Mouse (Mus musculus) retina, adult 2 months (tissue): ENCODE data around the gene Cdk2ap2.

Source experiments
- DNase-seq: peaks from one replicate; pipeline ENCODE4 v3.0.0-alpha.2; 2012; ENCODE audit warnings: low read depth, low spot score

The Cdk2ap2 gene

DNA sequence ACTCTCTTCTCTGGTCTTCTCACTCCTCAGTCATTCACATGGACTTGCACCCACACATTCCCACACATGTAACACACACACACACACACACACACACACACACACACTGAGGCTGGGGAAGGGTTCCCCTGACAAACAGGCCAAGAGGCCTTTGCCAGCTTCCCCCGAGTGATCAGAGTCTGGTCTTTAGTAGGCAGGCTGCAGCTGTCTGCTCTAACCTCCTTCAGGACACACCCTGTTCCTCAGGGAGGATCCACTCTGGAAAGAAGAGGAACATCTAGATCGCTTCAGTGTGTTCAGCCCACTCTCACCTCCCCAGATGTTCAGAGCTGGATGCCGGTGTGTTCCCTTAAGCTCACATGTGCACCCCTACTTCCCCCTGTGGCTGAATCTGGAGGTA, 2.6 kb upstream of the Cdk2ap2 start:
- no peak for DNase-seq

DNA sequence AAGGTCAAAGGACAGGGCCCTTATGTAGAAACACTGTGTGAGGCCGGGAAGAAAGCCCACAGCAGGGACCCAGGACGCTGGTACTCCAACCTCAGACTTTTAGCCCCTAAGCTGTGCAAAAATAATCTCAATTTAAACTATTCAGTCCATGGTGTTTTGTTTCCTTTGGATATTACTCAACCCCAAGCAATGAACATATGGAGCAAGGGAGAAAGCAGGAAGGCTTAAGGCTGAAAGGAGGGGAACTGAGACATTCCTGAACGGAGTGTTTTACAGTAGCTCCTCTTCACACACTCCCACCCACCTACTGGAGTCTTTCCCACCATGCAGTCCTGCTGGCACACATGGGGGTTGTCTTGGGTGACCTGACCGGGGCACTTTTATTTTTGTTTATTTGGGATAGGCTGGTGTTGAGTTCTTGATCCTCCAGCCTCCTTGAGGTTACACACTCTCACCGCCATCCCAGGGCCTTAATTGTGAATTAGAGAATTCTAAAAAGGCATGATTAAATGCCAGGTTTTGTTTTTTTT, 2.1 kb upstream of the Cdk2ap2 start:
- DNase-seq, result no peak

DNA sequence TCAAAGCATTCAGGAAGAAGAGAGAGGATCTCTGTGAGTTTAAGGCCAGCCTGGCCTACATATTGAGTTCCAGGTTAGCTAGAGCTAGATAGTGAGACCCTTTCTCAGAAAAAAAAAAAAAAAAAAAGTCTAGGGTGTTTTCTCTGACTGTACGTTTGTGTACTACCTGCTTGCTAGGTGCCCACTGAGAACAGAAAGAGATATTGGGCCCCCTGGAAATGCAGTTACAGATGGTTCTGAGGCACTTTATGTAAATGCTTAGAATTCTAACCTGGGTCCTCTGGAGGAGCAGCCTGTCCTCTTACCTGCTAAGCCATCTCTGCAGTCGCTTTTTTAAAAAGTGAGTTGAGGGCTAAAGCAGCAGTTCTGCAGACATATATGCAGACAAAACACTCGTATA, 1.2 kb upstream of the Cdk2ap2 start:
- no peak for DNase-seq

DNA sequence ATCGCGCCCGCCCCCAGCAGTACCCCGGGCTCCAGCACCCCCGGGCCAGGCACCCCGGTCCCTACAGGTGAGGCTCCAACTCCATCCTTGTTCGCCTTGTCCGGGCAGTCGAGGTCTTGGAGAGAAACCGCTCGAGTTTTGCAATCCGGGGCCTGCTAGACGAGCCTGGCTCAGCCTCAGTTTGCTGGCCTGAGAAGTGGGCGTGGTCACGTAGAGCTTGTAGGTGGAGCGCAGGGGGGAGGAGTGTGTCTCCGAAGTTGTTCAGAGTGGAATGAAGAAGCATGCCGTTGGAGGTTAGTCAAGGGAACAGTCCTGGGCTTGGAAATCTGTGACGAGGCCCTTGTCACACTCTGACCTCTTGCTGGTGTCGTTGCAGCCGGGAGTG, 451 bp downstream of the Cdk2ap2 start:
- DNase-seq, result no peak

DNA sequence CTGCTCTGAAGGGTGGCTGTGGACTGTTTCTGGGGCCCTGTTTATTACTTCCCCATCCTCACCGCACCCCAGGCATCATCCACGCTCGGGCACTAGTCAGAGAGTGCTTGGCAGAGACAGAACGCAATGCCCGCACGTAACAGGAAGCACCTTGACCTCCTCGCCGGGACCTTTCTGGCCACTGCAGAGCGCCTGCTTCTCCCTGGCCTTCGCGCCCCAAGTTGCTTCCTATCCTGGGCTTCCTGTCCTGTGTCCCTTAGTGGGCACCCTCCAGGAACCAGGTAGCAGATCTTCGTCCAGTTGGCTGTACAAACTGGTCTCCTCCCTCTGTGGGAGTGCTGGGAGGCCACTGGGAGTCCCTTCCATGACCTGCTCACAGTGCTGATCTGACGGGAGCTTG, 1.4 kb downstream of the Cdk2ap2 start:
- DNase-seq, result no peak

DNA sequence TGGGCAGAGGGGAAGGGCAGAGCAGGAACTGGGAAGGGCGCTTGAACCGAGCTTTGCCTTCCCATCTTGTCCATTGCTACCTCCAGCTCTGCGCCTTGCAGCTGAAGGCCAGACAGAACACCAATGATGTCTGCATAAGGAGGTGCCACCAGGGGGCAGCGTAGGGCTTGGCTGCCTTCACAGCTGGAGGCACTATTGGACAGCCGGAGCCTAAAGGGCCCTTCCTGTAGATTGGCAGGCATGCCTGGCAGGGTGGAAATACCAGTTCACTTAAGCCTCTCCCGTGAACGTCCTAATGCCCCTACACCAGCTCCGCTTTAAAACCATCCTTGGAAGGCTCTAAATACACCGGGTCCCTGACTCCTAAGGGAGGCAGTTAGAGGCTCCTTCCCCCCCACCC, 2.1 kb downstream of the Cdk2ap2 start:
- DNase-seq, result peak; percentile 85

DNA sequence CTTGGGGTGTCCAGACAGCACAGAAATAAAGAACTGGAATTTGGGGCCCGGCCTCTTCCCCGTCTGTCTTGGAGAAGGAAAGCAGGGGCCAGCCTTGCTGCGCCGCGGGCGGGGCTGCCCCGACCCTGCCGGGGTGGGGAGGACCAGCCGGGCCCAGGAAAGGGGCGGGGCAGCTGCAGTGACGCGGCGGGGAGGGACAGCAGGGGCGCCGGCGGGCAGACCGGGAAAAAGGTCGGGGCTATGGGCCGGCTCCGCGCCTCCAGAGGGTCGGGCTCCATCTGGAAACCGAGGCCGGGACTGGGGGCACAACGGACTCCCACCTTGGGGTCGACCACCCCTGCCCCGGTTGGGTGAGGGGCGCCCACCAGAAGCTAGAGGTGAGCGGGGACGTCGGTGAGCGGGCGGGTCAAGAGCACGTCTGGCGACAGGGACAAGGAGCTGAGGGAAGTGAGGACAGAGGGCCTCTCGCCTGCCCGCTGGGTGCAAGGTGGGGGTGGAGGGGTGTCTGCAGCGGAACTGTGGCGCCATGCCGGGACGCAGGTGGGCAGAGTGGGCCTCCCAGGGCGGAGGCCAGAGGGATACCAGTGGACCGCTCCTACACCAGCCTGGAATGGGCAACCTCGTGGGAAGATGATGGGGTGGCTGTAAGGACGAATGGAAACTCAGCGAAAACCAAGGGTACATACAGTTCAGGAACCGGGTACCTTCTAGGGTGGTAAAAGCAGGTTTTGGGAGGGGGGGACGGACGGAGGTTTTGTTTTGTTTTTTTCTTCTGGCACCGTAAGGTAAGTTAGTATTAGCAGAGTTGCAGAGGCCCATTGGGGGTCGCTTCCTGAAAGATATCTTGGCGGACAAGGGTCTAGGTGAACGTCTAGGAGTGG, 3.1 kb downstream of the Cdk2ap2 start, which contains the start of gene Pitpnm1:
Gene Pitpnm1, plus strand, starts transcription at position 162 of the 881 bp plus-strand sequence.
- DNase-seq, result no peak

DNA sequence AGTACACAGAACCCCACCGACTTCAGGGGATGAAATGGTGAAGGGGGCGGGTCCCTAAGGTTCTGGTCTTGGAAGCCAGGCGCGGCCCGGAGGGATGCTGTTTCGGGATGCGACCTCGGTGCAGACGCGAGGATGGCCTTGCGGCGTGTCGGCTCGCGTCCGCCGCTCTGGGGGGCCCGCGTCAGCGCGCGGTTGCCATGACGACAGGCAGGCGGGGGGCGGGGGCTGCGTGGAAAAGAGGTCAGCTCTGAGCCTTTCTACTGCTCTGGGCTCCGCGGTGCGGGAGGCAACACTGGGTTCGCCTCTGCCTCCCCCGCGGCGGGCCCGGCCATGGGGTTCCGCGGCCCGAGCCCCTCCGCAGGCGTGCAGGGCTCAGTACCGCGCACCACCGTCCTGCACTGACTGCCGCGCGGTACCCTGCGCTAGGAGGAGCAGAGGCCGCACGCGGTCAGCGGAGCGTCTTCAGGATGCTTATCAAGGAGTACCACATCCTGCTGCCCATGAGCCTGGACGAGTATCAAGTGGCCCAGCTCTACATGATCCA, 3.8 kb downstream of the Cdk2ap2 start:
- no peak for DNase-seq

DNA sequence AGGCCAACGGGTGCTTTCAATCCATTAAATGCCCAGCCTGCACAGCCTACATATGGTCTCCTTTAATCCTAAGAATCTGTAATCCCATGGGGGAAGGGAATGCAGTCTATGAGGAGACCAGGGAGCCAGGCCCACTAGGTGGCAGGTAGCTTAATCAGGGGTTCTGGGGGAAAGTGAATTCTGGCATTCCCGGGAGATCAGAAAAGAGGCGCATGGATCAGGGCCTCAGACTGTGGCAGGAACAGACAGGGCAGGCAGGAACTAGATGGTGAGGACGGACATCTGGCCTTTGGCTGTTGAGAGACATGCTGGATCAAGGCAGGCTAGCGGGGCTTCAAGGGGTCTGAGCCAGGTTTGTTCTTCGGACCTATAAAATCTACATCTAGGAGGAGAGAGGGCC, 4.5 kb downstream of the Cdk2ap2 start:
- DNase-seq, result peak; percentile 90

DNA sequence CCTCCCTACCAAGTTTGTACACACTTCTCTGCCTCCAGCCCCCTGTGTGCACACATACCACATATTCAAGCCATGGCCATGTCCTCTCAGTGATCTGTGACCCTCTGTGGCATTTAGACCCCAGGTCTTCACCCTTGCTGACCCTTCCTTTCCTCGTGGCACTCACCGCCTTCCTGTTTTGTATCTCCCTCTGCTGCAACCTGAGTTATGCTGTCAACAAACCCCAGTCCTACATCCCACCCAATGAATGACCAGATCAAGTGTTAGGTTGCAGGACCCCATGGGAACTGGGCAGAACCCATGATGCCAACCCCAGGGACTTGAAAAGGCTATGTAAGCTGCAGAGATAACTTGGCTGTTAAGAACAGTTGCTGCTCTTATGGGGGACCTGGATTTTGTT, 5.1 kb downstream of the Cdk2ap2 start:
- DNase-seq, result no peak

DNA sequence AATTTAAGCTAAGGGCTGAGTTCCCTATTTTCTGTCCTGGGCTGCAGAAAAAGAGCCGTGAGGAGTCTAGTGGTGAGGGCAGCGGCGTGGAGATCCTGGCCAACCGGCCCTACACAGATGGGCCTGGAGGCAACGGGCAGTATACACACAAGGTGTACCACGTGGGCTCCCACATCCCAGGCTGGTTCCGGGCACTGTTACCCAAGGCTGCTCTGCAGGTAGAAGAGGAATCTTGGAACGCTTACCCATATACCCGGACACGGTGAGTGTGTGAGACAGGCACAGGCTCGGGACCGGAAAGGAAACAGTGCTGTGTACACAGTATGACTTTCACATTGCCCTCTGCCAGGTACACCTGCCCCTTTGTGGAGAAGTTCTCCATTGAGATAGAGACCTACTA, 5.6 kb downstream of the Cdk2ap2 start:
- no peak for DNase-seq

DNA sequence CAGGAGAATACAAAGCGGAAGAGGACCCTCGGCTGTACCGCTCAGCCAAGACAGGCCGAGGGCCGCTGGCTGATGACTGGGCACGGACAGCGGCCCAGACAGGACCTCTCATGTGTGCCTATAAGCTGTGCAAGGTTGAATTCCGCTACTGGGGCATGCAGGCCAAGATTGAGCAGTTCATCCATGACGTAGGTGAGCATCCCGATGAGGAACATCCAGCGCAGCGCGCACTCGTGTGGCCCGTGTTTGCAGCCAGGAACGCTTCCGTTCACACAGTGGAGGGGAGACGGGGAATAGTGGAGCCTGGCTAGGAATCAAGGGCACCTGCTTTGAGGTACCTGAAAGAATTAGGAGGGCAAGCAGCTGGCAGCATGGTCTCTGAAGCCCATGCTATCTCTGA, 6.3 kb downstream of the Cdk2ap2 start:
- no peak for DNase-seq

DNA sequence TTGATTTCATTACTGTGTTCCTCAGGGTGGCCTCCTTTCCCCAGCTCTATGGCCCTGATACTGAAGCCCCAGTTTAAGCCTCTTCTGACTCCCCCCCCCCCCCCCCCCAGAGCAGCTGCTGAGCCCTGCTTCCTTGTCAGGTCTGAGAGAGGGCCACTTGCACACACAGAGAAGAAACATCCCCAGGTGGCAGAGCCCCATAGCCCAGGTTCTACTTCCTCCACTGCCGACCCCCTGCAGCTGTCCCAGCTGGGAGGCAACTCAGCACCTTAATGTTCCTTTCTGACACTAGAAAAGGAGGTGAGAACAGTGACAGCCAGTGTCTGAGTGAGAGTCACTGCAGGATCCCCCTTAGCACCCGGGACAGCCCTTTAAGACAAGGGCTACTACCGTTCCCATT, 6.8 kb downstream of the Cdk2ap2 start:
- DNase-seq, result no peak

DNA sequence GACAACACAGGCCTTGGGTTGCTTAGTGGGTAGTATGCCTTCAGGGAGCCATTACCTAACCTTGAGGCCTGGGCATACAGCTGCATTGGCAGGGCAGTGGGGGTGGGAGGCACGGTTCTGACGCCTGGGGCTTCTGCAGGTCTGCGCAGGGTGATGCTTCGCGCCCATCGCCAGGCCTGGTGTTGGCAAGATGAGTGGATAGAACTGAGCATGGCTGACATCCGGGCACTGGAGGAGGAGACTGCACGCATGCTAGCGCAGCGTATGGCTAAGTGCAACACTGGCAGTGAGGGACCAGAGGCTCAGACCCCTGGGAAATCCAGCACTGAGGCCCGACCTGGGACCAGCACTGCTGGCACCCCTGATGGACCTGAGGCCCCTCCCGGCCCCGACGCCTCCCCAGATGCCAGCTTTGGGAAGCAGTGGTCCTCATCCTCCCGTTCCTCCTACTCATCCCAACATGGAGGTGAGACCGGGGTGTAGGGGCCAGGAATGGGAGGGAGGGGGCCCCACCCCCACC, 7.8 kb downstream of the Cdk2ap2 start:
- no peak for DNase-seq

DNA sequence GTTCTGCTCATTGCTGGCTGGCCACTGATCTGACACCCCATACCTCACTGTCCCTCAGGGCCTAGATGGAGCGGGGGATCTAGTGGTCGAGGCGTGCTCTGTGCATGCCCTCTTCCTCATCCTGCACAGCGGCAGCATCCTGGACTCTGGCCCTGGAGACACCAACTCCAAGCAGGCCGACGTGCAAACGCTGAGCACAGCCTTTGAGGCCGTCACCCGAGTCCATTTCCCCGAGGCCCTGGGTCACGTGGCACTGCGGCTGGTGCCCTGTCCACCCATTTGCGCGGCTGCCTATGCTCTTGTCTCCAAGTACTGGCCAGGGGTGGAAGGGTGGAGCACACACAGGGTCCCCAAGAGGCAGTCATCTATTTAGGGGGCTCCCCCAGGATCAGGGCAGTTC, 9.7 kb downstream of the Cdk2ap2 start:
- no peak for DNase-seq

DNA sequence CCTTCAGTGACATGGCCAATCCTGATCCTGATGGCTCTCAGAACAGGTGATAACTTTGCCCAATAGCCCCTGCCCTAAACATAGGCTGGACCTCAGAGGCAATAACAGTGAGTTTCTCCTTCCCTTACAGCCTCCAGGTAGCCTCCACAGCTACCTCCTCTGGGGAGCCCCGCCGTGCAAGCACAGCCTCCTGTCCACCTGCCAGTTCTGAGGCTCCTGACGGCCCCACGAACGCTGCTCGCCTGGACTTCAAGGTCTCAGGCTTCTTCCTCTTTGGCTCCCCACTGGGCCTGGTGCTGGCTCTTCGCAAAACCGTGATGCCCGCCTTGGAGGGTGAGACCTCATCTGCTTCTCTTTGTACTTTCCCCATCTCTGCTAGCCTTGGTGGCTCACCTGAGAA, 11.6 kb downstream of the Cdk2ap2 start:
- no peak for DNase-seq

DNA sequence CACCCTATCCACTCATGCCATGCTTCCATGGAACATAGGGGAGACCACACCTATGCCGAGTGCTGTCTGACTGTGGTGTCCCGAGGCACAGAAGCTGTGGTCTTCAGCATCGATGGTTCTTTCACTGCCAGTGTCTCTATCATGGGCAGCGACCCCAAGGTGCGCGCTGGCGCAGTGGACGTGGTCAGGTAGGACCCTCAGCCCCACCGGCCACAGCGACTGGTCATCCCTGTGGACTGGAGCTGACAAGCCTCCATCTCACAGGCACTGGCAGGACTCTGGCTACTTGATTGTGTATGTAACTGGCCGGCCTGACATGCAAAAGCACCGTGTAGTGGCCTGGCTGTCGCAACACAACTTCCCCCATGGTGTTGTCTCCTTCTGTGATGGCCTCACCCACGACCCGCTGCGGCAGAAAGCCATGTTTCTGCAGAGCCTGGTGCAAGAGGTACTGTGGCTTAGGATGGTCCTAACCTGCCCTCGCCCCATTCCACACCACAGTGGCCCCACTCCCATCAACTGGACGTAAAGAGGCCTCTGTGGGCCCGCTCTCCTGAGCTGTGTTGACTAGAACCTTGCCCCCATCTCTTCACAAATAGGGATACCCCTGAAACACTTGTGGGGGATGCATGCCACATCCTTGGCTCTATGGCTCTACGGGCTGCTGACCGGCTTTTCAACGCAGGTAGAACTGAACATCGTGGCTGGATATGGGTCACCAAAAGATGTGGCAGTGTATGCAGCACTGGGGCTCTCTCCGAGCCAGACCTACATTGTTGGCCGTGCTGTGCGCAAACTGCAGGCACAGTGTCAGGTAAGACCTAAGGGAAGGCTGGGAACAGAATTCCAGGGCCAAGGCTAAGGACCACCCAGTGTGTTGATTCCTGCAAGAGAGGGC, 15.3 kb downstream of the Cdk2ap2 start:
- DNase-seq, result no peak

DNA sequence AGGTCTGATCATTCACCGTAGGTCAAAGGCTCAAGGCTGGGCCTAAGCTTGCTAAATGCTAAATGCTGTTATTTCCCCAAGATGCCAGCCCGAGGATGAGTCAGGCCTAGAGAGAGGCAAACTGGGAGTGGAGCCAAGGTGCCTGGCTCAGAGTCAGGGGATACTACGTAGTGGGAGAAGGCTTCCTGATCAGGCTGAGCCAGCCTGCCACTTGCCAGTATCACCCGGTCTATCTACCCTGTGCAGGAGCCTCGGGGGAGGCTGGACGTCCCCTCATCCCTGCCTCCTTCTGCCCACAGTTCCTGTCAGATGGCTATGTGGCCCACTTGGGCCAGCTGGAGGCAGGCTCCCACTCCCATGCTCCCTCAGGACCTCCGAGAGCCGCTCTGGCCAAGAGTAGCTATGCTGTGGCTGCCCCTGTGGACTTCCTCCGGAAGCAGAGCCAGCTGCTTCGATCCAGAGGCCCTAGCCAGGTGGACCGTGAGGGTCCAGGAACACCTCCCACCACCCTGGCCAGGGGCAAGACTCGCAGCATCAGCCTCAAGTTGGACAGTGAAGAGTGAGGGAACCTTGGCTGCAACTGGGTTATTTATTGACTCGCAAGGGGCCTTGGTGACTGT, 16.3 kb downstream of the Cdk2ap2 start:
- DNase-seq, result no peak

DNA sequence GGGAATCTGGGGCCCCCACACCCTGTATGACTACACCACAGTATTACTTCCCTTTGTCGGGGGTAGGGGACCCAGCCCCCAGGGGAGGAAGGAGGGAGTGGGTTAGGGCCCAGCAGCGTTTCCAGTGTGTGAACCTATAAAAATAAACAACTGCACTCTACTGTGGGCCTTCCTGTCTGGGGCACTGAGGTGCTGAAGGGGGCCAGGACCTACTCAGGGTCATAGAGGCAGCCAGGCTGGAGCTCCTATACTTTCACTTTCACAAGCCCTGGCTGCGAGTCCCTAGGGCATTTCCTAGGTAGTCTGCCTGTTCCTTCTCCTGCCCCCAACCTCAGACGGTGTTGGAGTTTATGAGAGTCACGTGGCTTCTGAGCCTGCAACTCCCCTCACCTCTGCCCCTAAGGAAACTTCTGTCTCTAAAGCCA, 16.8 kb downstream of the Cdk2ap2 start:
- no peak for DNase-seq

DNA sequence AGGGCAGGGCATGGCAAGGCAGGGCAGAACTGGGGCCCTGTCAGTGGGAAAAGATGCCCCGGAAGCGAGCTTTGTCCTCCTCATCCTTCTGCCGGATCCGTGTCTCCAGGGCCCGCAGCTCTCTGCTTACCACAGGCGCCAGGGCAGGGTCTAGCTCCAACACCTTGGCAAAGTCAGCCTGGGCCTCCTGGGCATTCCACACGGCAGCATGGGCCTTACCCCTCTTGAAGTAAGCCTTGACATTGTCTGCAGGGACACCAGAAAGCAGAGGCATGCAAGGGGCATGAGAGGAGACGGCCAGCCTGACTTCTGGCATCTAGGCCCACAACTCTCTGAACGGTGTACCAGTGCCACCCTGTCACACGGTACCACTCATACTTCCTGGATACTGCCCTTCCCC, 17.6 kb downstream of the Cdk2ap2 start:
- DNase-seq, result no peak

DNA sequence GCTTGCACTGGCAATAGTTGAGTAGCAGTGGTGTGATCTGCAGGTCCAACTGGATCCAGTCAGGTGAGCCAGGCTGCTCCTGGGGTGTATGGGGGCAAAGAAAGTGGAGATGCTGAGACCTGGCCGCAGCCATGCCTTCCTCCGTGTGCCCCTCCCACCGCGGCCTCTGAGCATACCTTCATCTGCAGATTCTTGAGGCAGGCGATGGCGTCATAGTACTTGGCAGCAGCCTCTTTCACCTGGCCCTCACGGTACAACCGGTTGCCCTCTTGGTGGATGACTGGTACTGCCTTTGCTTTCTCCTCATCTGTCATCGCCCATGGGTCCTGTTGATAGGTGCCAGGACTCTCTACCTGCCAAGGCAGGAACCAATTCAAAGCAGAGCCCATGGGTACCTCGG, 18.2 kb downstream of the Cdk2ap2 start:
- DNase-seq, result no peak
